Mouse (Mus musculus) bone marrow, adult 2 months (tissue): ENCODE measurements at regions not wholly inside any gene's neighbourhood (a gene's known extent, or its start where the extent isn't known, plus 50 kb on each side); places are given as distances from the start of the nearest gene placed in this dataset.

ENCODE experiments used
- H3K27ac ChIP-seq: fragments of 200-500 bp; 2 replicates; pipeline ENCODE4 v1.5.1; 2012; ENCODE audit warnings: low read depth, mild to moderate bottlenecking, control low read depth, inconsistent platforms, low read length; ENCODE audit not compliant: control insufficient read depth, poor library complexity, insufficient read depth
- H3K4me1 ChIP-seq: fragments of 200-500 bp; 2 replicates; pipeline ENCODE4 v1.6.1; 2011; ENCODE audit warnings: low read length; ENCODE audit not compliant: control insufficient read depth, insufficient read depth
- H3K4me3 ChIP-seq: fragments of 200-500 bp; replicated peaks from 2 replicates; pipeline ENCODE3; 2011; ENCODE audit warnings: mild to moderate bottlenecking, low read depth, low read length, control low read depth; ENCODE audit not compliant: control insufficient read depth
- CTCF ChIP-seq: fragments of 200-500 bp; IDR thresholded peaks from 2 replicates; pipeline ENCODE4 v1.5.1; 2011; ENCODE audit warnings: low read length, control low read depth; ENCODE audit not compliant: control insufficient read depth, insufficient read depth
- POLR2A ChIP-seq: fragments of 200-500 bp; IDR thresholded peaks from 2 replicates; pipeline ENCODE4 v1.6.1; 2011; ENCODE audit warnings: low read depth, mild to moderate bottlenecking, control low read depth, low read length, borderline replicate concordance; ENCODE audit not compliant: control insufficient read depth
- WGBS: fragments of 180-500 bp; shearing (Covaris S2); methylation state at CpG from one replicate; pipeline ENCODE4 v1.1.7; 2018; 5-methylcytosine and 5-hydroxymethylcytosine counted together

DNA sequence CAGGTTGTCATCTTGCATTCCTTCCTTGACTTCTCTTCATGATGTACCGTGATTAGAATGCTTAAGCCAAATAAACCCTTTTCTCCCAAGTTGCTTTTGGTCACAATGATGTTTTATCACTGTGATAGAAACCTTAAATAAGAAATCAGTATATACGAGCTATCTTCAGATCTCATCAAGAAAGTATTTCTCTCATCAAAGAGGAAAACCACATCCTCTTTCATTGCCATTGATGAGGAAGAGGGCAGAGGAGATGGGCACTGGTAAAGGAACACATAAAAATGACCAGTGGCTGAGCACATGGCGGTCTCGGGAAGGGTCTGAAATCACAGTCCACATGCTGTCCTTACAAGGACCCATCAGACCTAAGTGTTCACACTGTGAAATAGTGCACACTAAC lies 296.2 kb upstream of the Nrip1 start:
- WGBS = 74% methylated on average over 4 of the region's 4 CpGs
- Histone ChIP-seq H3K4me3 (no peak overlapping the region), H3K27ac (no peak overlapping the region), H3K4me1 (no peaks in the 10 kb centered on the region)
- TF ChIP-seq POLR2A (no peak), CTCF (no peak)

DNA sequence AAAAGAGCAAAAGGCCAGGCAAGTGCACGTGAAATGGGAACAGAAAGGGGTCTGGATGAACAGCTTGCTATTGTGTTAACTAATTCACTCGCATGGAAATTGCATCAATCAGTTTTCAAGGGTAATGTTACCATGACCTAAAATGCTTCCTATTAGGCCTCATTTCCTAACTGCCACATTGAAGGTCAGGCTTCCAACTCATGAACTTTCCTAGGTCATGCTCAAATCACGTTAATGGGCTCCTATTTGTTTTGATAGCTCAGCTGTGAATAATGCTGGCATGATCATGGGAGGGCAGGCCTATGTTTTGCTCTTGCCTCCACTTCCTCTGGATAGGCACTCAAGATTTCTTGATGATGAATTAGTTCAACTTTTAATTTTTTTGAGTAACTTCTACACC lies 293.4 kb upstream of the Nrip1 start:
- no peak for TF ChIP-seq POLR2A
- TF ChIP-seq CTCF = no peak
- Histone ChIP-seq H3K4me3 (no peak overlapping the region), H3K4me1 (no peaks in the 10 kb centered on the region), H3K27ac (no peak overlapping the region)
- 74% methylated on average over 3 of the region's 3 CpGs for WGBS

DNA sequence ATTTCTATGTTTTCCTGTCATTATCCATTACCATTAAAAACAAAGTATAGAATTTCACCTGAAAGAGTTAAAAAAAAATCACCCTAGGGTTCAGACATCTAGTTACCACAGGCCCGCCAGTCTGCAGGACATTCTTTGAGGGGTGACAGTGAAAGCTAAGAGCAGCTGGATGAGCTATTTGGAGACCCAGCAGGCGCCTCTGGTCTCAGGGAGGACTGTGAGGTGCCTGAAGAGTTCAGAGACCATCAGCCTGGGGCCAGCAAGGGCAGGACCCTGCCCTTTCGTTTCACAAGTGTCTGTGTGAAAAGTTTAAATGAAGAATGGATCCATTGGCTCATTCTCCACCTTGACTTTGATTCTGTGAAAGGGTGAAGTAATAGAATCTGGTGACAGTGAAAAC lies 281.5 kb upstream of the Nrip1 start:
- WGBS = 61% methylated on average over 3 of the region's 3 CpGs
- H3K4me3 ChIP-seq = no peak overlapping the region
- no peaks in the 10 kb centered on the region for H3K4me1 ChIP-seq
- H3K27ac ChIP-seq = no peak overlapping the region
- TF ChIP-seq POLR2A = no peak
- no peak for TF ChIP-seq CTCF

DNA sequence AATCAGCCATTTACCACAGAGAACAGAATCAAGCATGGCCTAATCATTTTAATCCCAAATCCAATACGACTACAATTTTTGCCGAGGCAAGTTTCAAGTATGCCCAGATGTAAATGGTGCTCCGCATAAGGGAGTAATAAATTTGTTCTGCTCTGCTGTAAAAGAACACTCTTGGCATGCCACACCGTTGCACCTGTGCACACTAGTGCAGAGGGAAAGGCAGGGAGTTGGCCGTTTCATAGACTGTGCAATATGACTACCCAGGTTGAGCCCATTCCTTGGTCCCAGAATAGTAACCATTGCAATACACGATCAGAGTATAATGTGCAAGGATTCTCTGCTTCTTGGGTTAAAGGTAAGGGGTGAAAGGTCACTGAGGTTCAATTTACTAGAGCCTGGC lies 270.7 kb upstream of the Nrip1 start:
- TF ChIP-seq CTCF (no peak), POLR2A (no peak)
- Histone ChIP-seq H3K4me1 (no peaks in the 10 kb centered on the region), H3K27ac (no peak overlapping the region), H3K4me3 (no peak overlapping the region)
- 87% methylated on average over 6 of the region's 6 CpGs for WGBS

DNA sequence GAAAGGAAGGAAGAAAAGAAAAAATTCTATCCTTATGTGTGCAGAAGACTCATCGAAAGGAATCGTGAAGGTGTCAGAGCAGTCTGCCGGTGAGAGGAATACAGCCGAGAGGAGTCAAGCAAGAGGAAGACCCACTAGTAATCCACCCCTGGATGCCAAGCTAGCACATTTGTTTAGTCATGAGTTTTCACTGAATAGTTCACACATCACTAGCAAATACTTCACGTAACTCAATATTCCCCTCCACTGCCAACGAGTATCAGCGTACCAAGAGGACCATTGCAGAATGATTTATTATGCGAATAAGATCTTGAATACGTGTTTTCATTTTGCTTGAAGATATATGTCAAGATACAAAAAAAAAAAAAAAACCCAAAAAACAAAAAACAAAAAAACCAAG lies 270.2 kb upstream of the Nrip1 start:
- TF ChIP-seq CTCF (no peak), POLR2A (no peak)
- no peak overlapping the region for H3K4me3 ChIP-seq
- H3K4me1 ChIP-seq = no peaks in the 10 kb centered on the region
- no peak overlapping the region for H3K27ac ChIP-seq
- WGBS = 89% methylated on average over 9 of the region's 9 CpGs

DNA sequence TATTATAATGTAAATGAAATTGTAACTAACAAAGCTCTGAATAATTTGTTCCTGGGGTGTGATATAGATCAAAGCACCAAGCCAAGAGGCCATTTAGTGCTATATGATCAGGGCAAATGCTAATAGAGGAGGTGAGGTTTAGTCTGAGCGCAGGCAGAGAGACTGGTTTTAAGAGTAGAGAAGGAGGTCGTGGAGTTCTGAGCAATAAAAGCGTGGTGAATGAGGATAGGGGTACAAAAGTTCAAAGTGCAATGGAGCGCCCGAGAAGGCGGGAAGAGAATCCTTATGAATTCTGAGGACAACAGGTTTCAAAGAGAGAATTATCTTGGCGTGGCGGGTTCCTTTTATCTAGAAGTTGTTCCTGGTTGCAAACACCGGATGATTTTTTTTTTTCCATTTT lies 261.5 kb upstream of the Nrip1 start:
- Histone ChIP-seq H3K27ac (no peak overlapping the region), H3K4me1 (no peaks in the 10 kb centered on the region), H3K4me3 (no peak overlapping the region)
- TF ChIP-seq CTCF = no peak
- no peak for TF ChIP-seq POLR2A
- WGBS = 84% methylated on average over 9 of the region's 9 CpGs

DNA sequence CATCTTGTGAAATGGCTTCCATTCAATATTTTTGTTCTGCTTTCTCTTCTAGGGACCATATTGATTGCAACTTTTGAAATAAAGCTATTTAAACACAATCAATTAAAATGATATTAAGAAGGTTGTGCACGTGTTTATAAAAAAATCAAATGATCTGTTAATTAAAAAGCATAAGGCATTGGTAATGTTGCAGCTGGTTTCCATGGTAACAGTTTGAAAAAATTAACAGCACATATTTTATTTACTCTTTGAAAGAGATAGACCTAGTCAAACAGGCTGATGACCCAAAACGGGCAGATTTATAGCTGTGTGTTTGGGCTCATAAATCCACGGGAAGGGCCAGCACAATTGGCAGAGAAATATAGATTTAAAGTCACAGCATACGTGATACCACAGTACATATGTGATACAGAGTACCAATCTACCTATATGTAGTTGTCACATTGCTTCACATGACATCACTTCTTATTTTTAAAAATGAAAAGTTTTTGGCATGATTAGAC lies 260.6 kb upstream of the Nrip1 start:
- no peak for TF ChIP-seq CTCF
- TF ChIP-seq POLR2A = no peak
- 80% methylated on average over 4 of the region's 4 CpGs for WGBS
- no peak overlapping the region for H3K27ac ChIP-seq
- no peaks in the 10 kb centered on the region for H3K4me1 ChIP-seq
- H3K4me3 ChIP-seq = no peak overlapping the region

DNA sequence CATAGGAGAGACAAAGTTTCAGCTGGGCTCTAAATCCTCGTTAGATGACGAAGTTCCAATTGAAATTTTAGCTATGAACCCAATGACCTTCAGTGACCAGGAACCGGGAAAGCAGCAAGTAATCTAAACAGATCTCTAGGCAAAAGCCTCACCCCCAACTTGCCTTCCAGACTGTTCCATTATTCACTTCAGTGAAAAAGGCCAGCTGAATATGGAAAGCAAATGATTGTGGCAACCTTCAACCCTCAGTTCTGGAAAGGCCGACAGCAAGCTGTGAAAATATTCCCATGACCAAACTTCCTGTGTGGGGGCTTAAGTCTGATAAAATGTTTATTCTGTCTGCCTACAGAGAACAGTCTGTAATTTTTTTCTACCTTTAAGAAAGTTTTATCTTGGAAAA lies 252.5 kb upstream of the Nrip1 start:
- TF ChIP-seq CTCF (no peak), POLR2A (no peak)
- 80% methylated on average over 4 of the region's 4 CpGs for WGBS
- H3K4me1 ChIP-seq = no peaks in the 10 kb centered on the region
- H3K27ac ChIP-seq = no peak overlapping the region
- H3K4me3 ChIP-seq = no peak overlapping the region

DNA sequence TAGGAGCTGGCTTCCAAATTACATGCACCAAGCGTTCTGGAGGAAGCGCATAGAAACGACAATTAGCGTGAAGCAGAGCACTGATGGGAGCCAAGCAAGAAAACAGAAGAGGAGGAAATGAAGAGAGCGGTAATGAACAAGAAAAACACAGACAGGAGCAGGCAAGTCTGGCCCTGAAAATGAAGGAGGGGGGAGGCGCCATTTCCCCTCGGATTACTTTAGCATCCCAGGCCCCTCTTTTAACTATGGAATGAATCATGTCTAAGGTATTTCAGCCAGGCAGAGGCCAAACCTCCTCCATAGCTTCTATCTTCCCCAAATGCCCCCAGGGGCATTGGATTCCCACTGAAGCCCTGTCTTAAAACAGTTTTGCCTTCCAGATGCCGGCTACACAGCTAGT lies 248.1 kb upstream of the Nrip1 start:
- Histone ChIP-seq H3K4me3 (no peak overlapping the region), H3K4me1 (no peaks in the 10 kb centered on the region), H3K27ac (no peak overlapping the region)
- WGBS = 85% methylated on average over 8 of the region's 8 CpGs
- no peak for TF ChIP-seq CTCF
- no peak for TF ChIP-seq POLR2A

DNA sequence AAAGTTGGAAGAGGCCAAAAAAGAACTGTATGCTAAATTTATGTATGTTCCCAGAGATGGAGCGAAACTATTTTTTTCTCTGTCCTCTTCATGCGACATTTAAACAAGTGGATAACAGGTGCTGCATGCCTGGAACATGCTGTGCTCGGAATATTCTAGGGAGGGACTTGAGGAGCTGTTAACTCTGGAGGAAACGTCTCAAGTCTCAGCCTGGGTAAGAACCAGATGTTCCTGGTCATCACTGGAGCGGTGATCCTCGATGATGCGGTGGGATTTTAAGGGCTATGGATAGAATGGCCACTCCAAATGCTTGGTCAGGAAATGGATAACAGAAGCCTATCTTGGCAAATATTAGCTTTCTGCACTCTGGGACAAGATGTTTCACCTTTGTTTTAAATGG lies 244.7 kb upstream of the Nrip1 start:
- WGBS = 84% methylated on average over 7 of the region's 7 CpGs
- TF ChIP-seq POLR2A (no peak), CTCF (no peak)

More for the DNA sequence above, 244.7 kb upstream of the Nrip1 start:
- Histone ChIP-seq H3K4me3 (no peak overlapping the region), H3K27ac (no peak overlapping the region), H3K4me1 (no peaks in the 10 kb centered on the region)
